Mouse (Mus musculus) embryonic fibroblast, embryonic 13.5 days (primary cell): ENCODE data around the gene Acacb. TPM values are rescaled to one million over a fixed set of nuclear protein-coding genes. Genes with fewer than 3 reads are reported as not detected.

Source experiments
- H3K27ac ChIP-seq: 2 replicates; pipeline ENCODE4 v1.5.1; 2012; ENCODE audit warnings: low read length, control low read depth, inconsistent platforms; ENCODE audit not compliant: insufficient read depth
- H3K4me1 ChIP-seq: 2 replicates; pipeline ENCODE4 v1.6.1; 2011; ENCODE audit warnings: low read length; ENCODE audit not compliant: control insufficient read depth, insufficient read depth
- H3K4me3 ChIP-seq: 2 replicates; pipeline ENCODE4 v1.5.1; 2011; ENCODE audit warnings: mild to moderate bottlenecking, control low read depth, low read length; ENCODE audit not compliant: insufficient read depth
- CTCF ChIP-seq: IDR thresholded peaks from 2 replicates; pipeline ENCODE4 v1.5.1; 2011; ENCODE audit warnings: mild to moderate bottlenecking, control low read depth, low read length, moderate library complexity, borderline replicate concordance; ENCODE audit not compliant: insufficient read depth
- POLR2A ChIP-seq: IDR thresholded peaks from 2 replicates; pipeline ENCODE4 v1.6.1; 2011; ENCODE audit warnings: low read depth, mild to moderate bottlenecking, control low read depth, low read length, moderate library complexity
- polyA plus RNA-seq: library from polyadenylated mRNA; stranded (reverse); fragments of >200 nt; gene quantifications from 2 replicates; pipeline ENCODE4 v1.2.4, GENCODE M21; 2011; ENCODE audit warnings: low read depth; ENCODE audit not compliant: missing spikeins, insufficient read length

Gene Acacb
- polyA plus RNA-seq, 1 experiment, result 1.6 TPM

DNA sequence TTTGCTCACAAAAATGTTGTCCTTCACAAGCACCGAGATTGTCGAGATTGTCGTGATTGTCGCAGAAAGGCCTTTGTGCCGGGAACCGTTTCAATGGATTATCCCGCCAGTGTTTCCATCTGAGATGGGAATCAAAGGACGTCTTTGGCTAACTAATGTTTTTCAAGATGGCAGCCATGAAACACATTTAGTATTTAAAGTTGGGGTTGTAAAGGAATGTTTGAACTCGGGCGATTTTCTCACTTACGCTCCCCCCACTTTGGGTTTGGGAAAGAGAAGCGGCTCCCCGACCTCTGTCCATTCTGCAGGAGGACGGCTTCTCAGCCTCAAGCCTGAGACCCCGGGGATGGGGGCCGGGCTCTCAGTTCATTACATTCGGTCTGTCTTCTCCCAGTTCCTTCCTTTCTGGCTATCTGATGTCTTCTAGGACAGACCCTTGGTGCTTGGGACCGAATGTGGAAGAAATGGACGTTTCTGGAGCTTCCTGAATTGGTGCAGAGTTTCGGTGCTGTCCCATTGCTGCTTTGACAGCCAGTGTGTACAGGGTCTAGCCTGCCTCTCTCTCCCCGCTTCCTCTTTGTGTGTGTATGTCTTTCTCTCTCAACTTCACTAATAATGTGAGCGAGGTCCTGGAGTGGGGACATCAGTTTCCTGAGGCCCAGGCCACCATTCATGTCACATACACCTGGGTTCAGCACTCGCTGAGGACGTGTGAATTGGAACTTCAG is 153.7 kb downstream of the Acacb start:
- TF ChIP-seq CTCF, result no peak
- no peak for TF ChIP-seq POLR2A
- H3K27ac ChIP-seq, result no peak overlapping the region
- no peak overlapping the region for H3K4me3 ChIP-seq
- no peaks in the 10 kb centered on the region for H3K4me1 ChIP-seq

Other genes with a start within 250 kb of the Acacb start
- gene Coro1c, start 237.8 kb upstream of the Acacb start, polyA plus RNA-seq, result 158 and 229 TPM in 2 replicates
- 21.0 and 22.9 TPM in 2 replicates for gene Ssh1, start 152.6 kb upstream of the Acacb start, polyA plus RNA-seq
- not detected in 2 replicates for gene Dao, start 142.8 kb upstream of the Acacb start, polyA plus RNA-seq
- 12.2 and 12.4 TPM in 2 replicates for gene Usp30, start 81.1 kb upstream of the Acacb start, polyA plus RNA-seq
- 0.35 and 0.89 TPM in 2 replicates for gene Svop, start 55.0 kb upstream of the Acacb start, polyA plus RNA-seq
- 4.4 and 5.6 TPM in 2 replicates for gene Alkbh2, start 18.3 kb upstream of the Acacb start, polyA plus RNA-seq
- 5.9 and 8.9 TPM in 2 replicates for gene Ung, start 16.1 kb upstream of the Acacb start, polyA plus RNA-seq
- not detected in 2 replicates for gene Foxn4, start 127.3 kb downstream of the Acacb start, polyA plus RNA-seq
- 1.6 and 2.5 TPM in 2 replicates for gene Myo1h, start 142.6 kb downstream of the Acacb start, polyA plus RNA-seq
- 165 and 206 TPM in 2 replicates for gene Kctd10, start 234.0 kb downstream of the Acacb start, polyA plus RNA-seq
- 45.5 and 45.7 TPM in 2 replicates for gene Ube3b, start 234.1 kb downstream of the Acacb start, polyA plus RNA-seq